Mouse (Mus musculus) stomach, embryonic 16.5 days (tissue): ENCODE measurements around the gene Atmin. TPM values are rescaled to one million over a fixed set of nuclear protein-coding genes. Genes with fewer than 3 reads are reported as not detected.

Source experiments
- ATAC-seq: fragments of 200-750 bp; cut with Nextera tagmentation; 2 replicates; pipeline ENCODE4 v1.8.0; 2017; ENCODE audit warnings: moderate number of reproducible peaks, moderate TSS enrichment; ENCODE audit not compliant: insufficient read depth, low FRiP score
- H3K27ac ChIP-seq: fragments of 300-500 bp; sonication (generic); 2 replicates; pipeline ENCODE4 v1.5.1; 2014; ENCODE audit warnings: low read length
- H3K27me3 ChIP-seq: fragments of 300-500 bp; sonication (generic); 2 replicates; pipeline ENCODE4 v1.6.1; 2014; ENCODE audit warnings: low read length, control low read depth, mixed read lengths; ENCODE audit not compliant: control insufficient read depth, insufficient read depth
- H3K36me3 ChIP-seq: fragments of 300-500 bp; sonication (generic); 2 replicates; pipeline ENCODE4 v1.6.1; 2014; ENCODE audit warnings: low read length; ENCODE audit not compliant: control insufficient read depth, insufficient read depth
- H3K4me1 ChIP-seq: fragments of 300-500 bp; sonication (generic); 2 replicates; pipeline ENCODE4 v1.6.1; 2014; ENCODE audit warnings: low read length, control low read depth, mixed read lengths; ENCODE audit not compliant: control insufficient read depth, insufficient read depth
- H3K4me2 ChIP-seq: fragments of 300-500 bp; sonication (generic); 2 replicates; pipeline ENCODE4 v1.6.1; 2014; ENCODE audit warnings: low read depth, low read length, mixed read lengths
- H3K4me3 ChIP-seq: fragments of 300-500 bp; sonication (generic); replicated peaks from 2 replicates; pipeline ENCODE4 v1.5.1; 2014; ENCODE audit warnings: mild to moderate bottlenecking, low read length
- H3K9ac ChIP-seq: fragments of 300-500 bp; sonication (generic); 2 replicates; pipeline ENCODE4 v1.6.1; 2014; ENCODE audit warnings: low read length
- H3K9me3 ChIP-seq: fragments of 300-500 bp; sonication (generic); replicated peaks from 2 replicates; pipeline ENCODE4 v1.6.1; 2016; ENCODE audit warnings: low read length, control low read depth; ENCODE audit not compliant: control insufficient read depth
- WGBS: fragments of 180-500 bp; shearing (Covaris S2); extraction: QIAGEN DNeasy Blood & Tissue Kit; methylation state at CpG from one replicate; pipeline ENCODE4 v1.1.7; 2014; 5-methylcytosine and 5-hydroxymethylcytosine counted together
- polyA plus RNA-seq: library from polyadenylated mRNA; unstranded; fragments of >200 nt; fragmentation: Nextera tagmentation; extraction: Ambion mirVana; gene quantifications from 2 replicates; pipeline ENCODE4 v1.2.1, GENCODE M21; 2015

The Atmin gene
- polyA plus RNA-seq, 1 experiment from 2014 or later, result 9.0 TPM

GRCm38 (mm10) chr8:116923526-116923925 is 19.7 kb upstream of the Atmin start:
- no peaks in the 10 kb centered on the region for H3K9me3 ChIP-seq
- no peak overlapping the region for H3K9ac ChIP-seq
- no peak overlapping the region for H3K27ac ChIP-seq
- no peak for ATAC-seq
- H3K4me1 ChIP-seq, result peaks cover 8% of the 10 kb centered on the region
- 91% methylated on average over 8 of the region's 8 CpGs for WGBS
- no peaks in the 10 kb centered on the region for H3K27me3 ChIP-seq
- 0 out of 2 replicates have a peak, but pooled peaks cover 2% of the 10 kb centered on the region for H3K36me3 ChIP-seq
- H3K4me2 ChIP-seq, result no peak overlapping the region
- no peak overlapping the region for H3K4me3 ChIP-seq

GRCm38 (mm10) chr8:116927880-116928279 is 15.3 kb upstream of the Atmin start:
- H3K4me2 ChIP-seq, result no peak overlapping the region
- H3K4me1 ChIP-seq, result no peaks in the 10 kb centered on the region
- H3K27ac ChIP-seq, result no peak overlapping the region
- 0 out of 2 replicates have a peak, but pooled peaks cover 2% of the 10 kb centered on the region for H3K36me3 ChIP-seq
- H3K9me3 ChIP-seq, result no peaks in the 10 kb centered on the region
- H3K9ac ChIP-seq, result no peak overlapping the region
- no peak overlapping the region for H3K4me3 ChIP-seq
- WGBS, result 79% methylated on average over 9 of the region's 9 CpGs
- no peaks in the 10 kb centered on the region for H3K27me3 ChIP-seq
- ATAC-seq, result no peak

- WGBS, result 85% methylated on average over 5 of the region's 5 CpGs
- H3K27me3 ChIP-seq, result no peaks in the 10 kb centered on the region
- H3K4me2 ChIP-seq, result no peak overlapping the region
- no peak for ATAC-seq
- H3K4me3 ChIP-seq, result no peak overlapping the region
- no peak overlapping the region for H3K27ac ChIP-seq
- 0 out of 2 replicates have a peak, but pooled peaks cover 2% of the 10 kb centered on the region for H3K36me3 ChIP-seq
- H3K9ac ChIP-seq, result no peak overlapping the region
- H3K4me1 ChIP-seq, result no peaks in the 10 kb centered on the region
- no peaks in the 10 kb centered on the region for H3K9me3 ChIP-seq
Measured at GRCm38 (mm10) chr8:116928588-116928987, 14.6 kb upstream of the Atmin start.

GRCm38 (mm10) chr8:116934976-116935375 is 8.2 kb upstream of the Atmin start:
- no peak overlapping the region for H3K27ac ChIP-seq
- no peak overlapping the region for H3K4me3 ChIP-seq
- no peaks in the 10 kb centered on the region for H3K4me1 ChIP-seq
- no peak overlapping the region for H3K4me2 ChIP-seq
- 92% methylated on average over 4 of the region's 4 CpGs for WGBS
- H3K9ac ChIP-seq, result no peak overlapping the region
- no peaks in the 10 kb centered on the region for H3K27me3 ChIP-seq
- no peaks in the 10 kb centered on the region for H3K9me3 ChIP-seq
- H3K36me3 ChIP-seq, result peaks cover 8% of the 10 kb centered on the region
- ATAC-seq, result no peak

GRCm38 (mm10) chr8:116935506-116935905 is 7.7 kb upstream of the Atmin start:
- H3K4me2 ChIP-seq, result no peak overlapping the region
- no peak overlapping the region for H3K4me3 ChIP-seq
- no peak overlapping the region for H3K9ac ChIP-seq
- H3K27ac ChIP-seq, result no peak overlapping the region
- no peaks in the 10 kb centered on the region for H3K4me1 ChIP-seq
- ATAC-seq, result no peak
- peaks cover 8% of the 10 kb centered on the region for H3K36me3 ChIP-seq
- WGBS, result 82% methylated on average over 6 of the region's 6 CpGs
- no peaks in the 10 kb centered on the region for H3K27me3 ChIP-seq
- H3K9me3 ChIP-seq, result no peaks in the 10 kb centered on the region

GRCm38 (mm10) chr8:116942284-116943058 is 722 bp upstream of the Atmin start:
- H3K4me1 ChIP-seq, result peaks cover 17% of the 10 kb centered on the region
- H3K4me3 ChIP-seq, result no peak overlapping the region
- 69% methylated on average over 12 of the region's 12 CpGs for WGBS
- H3K36me3 ChIP-seq, result peaks cover 4% of the 10 kb centered on the region; the same call in 1 of the 2 replicates
- no peak overlapping the region for H3K27ac ChIP-seq
- no peak for ATAC-seq
- peak overlapping the region; percentile 94 for H3K4me2 ChIP-seq
- no peak overlapping the region for H3K9ac ChIP-seq
- H3K9me3 ChIP-seq, result no peaks in the 10 kb centered on the region
- no peaks in the 10 kb centered on the region for H3K27me3 ChIP-seq

- Histone ChIP-seq H3K4me1 (peaks cover 17% of the 10 kb centered on the region), H3K4me3 (peak overlapping the region; percentile 95), H3K9ac (peak overlapping the region; percentile 93), H3K27me3 (no peaks in the 10 kb centered on the region), H3K36me3 (no peaks in the 10 kb centered on the region), H3K4me2 (peak overlapping the region; percentile 94), H3K9me3 (no peaks in the 10 kb centered on the region), H3K27ac (peak overlapping the region; percentile 38; the same call in 1 of the 2 replicates)
- peak; percentile 65 for ATAC-seq
- WGBS, result under 1% methylated on average over 62 of the region's 62 CpGs
Measured at GRCm38 (mm10) chr8:116943555-116944384, 577 bp downstream of the Atmin start.

GRCm38 (mm10) chr8:116944385-116944696 is 1.1 kb downstream of the Atmin start:
- no peak for ATAC-seq
- peak overlapping the region; percentile 93 for H3K9ac ChIP-seq
- 12% methylated on average over 4 of the region's 4 CpGs for WGBS

More at GRCm38 (mm10) chr8:116944385-116944696, 1.1 kb downstream of the Atmin start:
- Histone ChIP-seq H3K4me1 (peaks cover 17% of the 10 kb centered on the region), H3K27ac (peak overlapping the region; percentile 38; the same call in 1 of the 2 replicates), H3K4me3 (peak overlapping the region; percentile 95), H3K9me3 (no peaks in the 10 kb centered on the region), H3K4me2 (peak overlapping the region; percentile 94), H3K36me3 (no peaks in the 10 kb centered on the region), H3K27me3 (no peaks in the 10 kb centered on the region)
